Mouse (Mus musculus): ENCODE results near the gene Disp1.

DNA sequence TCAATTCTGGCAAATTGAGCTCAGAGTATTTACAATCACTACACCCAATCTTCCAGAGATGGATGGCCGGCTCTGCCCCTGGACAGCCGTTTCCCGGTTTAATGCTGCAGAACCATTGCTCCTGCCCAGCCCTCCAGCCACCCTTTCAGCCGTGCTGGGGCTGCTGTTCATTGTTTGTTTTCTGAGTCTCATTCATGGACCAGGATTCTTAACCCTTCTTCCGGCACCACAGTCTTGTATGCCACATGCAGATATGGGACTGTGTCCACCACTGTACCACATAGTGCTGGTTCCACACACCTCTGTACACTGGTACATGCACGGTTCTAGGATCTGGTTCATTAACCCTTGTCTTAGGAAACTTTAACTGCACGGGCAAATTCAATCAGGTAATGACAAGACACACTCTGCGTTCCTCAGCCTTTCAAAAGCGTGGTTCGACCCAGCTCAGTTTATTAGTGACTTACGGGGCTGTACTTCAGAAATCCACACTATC, 12.4 kb upstream of the Disp1 start:
- TF ChIP-seq POLR2A (IDR thresholded peaks at IDR 0.05; ENCODE audit: low read depth, low read length) (no peak), CHD1 (IDR thresholded peaks at IDR 0.05; ENCODE audit: low read depth, low read length) (no peak), EP300 (IDR thresholded peaks at IDR 0.05; ENCODE audit: low read length) (no peak), CHD2 (IDR thresholded peaks at IDR 0.05; ENCODE audit: low read length) (no peak), ZNF384 (IDR thresholded peaks at IDR 0.05; ENCODE audit: low read depth, low read length) (no peak), HCFC1 (IDR thresholded peaks at IDR 0.05; ENCODE audit: low read depth, low read length) (no peak), CTCF (conservative IDR thresholded peaks at IDR 0.05 in 1 of 2, IDR thresholded peaks at IDR 0.05 in 1 of 2; ENCODE audit: low read depth in 2 of 2, low read length in 2 of 2) (no peak)
